Mouse (Mus musculus) brain, embryonic 14.5 days (tissue): ENCODE measurements at regions not wholly inside any gene's neighbourhood (a gene's known extent, or its start where the extent isn't known, plus 50 kb on each side); places are given as distances from the start of the nearest gene placed in this dataset.

ENCODE experiments used
- CTCF ChIP-seq: fragments of 200-500 bp; IDR thresholded peaks from 2 replicates; pipeline ENCODE4 v1.5.1; 2012; ENCODE audit warnings: inconsistent platforms, mild to moderate bottlenecking, moderate library complexity, borderline replicate concordance; ENCODE audit not compliant: insufficient read depth, insufficient read length; ENCODE audit errors: extremely low read depth
- POLR2A ChIP-seq: fragments of 200-500 bp; IDR thresholded peaks from 2 replicates; pipeline ENCODE4 v1.6.1; 2012; ENCODE audit warnings: mild to moderate bottlenecking, inconsistent platforms, borderline replicate concordance; ENCODE audit not compliant: poor library complexity, insufficient read depth, insufficient read length, severe bottlenecking; ENCODE audit errors: extremely low read depth

- TF ChIP-seq CTCF (no peak), POLR2A (no peak)
These were observed 93.2 kb downstream of the 2410131K14Rik start for GRCm38 (mm10) chr5:118338186-118338585.
